Mouse (Mus musculus): ENCODE results near the gene Asgr1.

DNA sequence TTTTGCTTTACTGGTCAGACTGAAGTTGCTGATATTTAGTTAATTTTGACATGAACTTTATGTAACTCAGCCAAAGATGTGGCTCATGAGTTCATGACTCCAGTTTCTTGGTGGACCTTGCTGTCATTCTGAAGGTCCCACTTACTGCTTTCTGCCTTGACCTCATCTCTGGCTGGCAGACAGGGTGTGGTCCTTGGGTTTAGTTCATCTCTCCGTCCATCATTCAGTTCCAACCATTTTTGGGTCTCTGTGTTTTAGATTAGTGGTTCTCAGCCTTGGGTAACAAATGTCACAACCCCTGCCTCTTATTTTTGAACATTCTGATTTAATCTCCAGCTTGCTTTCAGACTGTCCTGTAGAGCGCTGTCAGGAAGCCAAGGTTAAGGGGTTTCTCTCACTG lies 45.9 kb downstream of the Asgr1 start:
- TF ChIP-seq CTCF (IDR thresholded peaks at IDR 0.05; ENCODE audit: low read depth, low read length) (no peak), POLR2A (IDR thresholded peaks at IDR 0.05; ENCODE audit: extremely low read depth, insufficient read depth, low read length) (no peak)

All from liver, adult 2 months (tissue).